Mouse (Mus musculus) neural tube, embryonic 11.5 days (tissue): ENCODE measurements around the gene Mical1. TPM values are rescaled to one million over a fixed set of nuclear protein-coding genes. Genes with fewer than 3 reads are reported as not detected.
A peak's percentile ranks its signal among the peaks of the same experiment; 100 is the strongest.

Source experiments
- ATAC-seq: fragments of 200-750 bp; cut with Nextera tagmentation; 2 replicates; pipeline ENCODE4 v1.8.0; 2017; ENCODE audit warnings: moderate number of reproducible peaks, mild to moderate bottlenecking, moderate TSS enrichment, moderate library complexity; ENCODE audit not compliant: insufficient read depth, low FRiP score, low TSS enrichment
- DNase-seq: peaks from one replicate; pipeline ENCODE4 v3.0.0-alpha.2; 2015; ENCODE audit warnings: low spot score
- H3K27ac ChIP-seq: fragments of 300-500 bp; sonication (generic); 2 replicates; pipeline ENCODE4 v1.5.1; 2014; ENCODE audit warnings: low read depth, mild to moderate bottlenecking, low read length
- H3K27me3 ChIP-seq: fragments of 300-500 bp; sonication (generic); 2 replicates; pipeline ENCODE4 v1.6.1; 2014; ENCODE audit warnings: mild to moderate bottlenecking, low read length, mixed read lengths; ENCODE audit not compliant: control insufficient read depth, insufficient read depth
- H3K36me3 ChIP-seq: fragments of 300-500 bp; sonication (generic); 2 replicates; pipeline ENCODE4 v1.6.1; 2014; ENCODE audit warnings: mild to moderate bottlenecking, low read length, moderate library complexity, mixed read lengths; ENCODE audit not compliant: control insufficient read depth, insufficient read depth
- H3K4me1 ChIP-seq: fragments of 300-500 bp; sonication (generic); 2 replicates; pipeline ENCODE4 v1.6.1; 2014; ENCODE audit warnings: low read length, mixed read lengths; ENCODE audit not compliant: control insufficient read depth, insufficient read depth
- H3K4me2 ChIP-seq: fragments of 300-500 bp; sonication (generic); 2 replicates; pipeline ENCODE4 v1.6.1; 2014; ENCODE audit warnings: low read depth, mild to moderate bottlenecking, moderate library complexity
- H3K4me3 ChIP-seq: fragments of 300-500 bp; sonication (generic); 2 replicates; pipeline ENCODE4 v1.5.1; 2014; ENCODE audit warnings: low read depth, low read length
- H3K9ac ChIP-seq: fragments of 300-500 bp; sonication (generic); 2 replicates; pipeline ENCODE4 v1.6.1; 2014; ENCODE audit warnings: mild to moderate bottlenecking, low read length
- H3K9me3 ChIP-seq: fragments of 300-500 bp; sonication (generic); 2 replicates; pipeline ENCODE4 v1.6.1; 2016; ENCODE audit warnings: low read length; ENCODE audit not compliant: control insufficient read depth
- WGBS: fragments of 180-500 bp; shearing (Covaris S2); extraction: QIAGEN DNeasy Blood & Tissue Kit; methylation state at CpG from one replicate; pipeline ENCODE4 v1.1.7; 2014; 5-methylcytosine and 5-hydroxymethylcytosine counted together
- polyA plus RNA-seq: library from polyadenylated mRNA; unstranded; fragments of >200 nt; fragmentation: Nextera tagmentation; extraction: Ambion mirVana; gene quantifications from 2 replicates; pipeline ENCODE4 v1.2.1, GENCODE M21; 2014

The Mical1 gene
- polyA plus RNA-seq: 31.1 and 34.9 TPM in 2 replicates

- H3K4me3 ChIP-seq: peak within 1 kb of the TSS; percentile 64
- H3K4me2 ChIP-seq: peak within 1 kb of the TSS; percentile 90
- H3K27ac ChIP-seq: peak within 1 kb of the TSS; percentile 80
- H3K9me3 ChIP-seq: no peaks in the 10 kb centered on the region
- WGBS: under 1% methylated on average over 35 of the region's 35 CpGs
- peaks cover 12% of the 10 kb centered on the region for H3K4me1 ChIP-seq
- H3K9ac ChIP-seq: peak within 1 kb of the TSS; percentile 78
- H3K36me3 ChIP-seq: peaks cover 2% of the 10 kb centered on the region; the same call in 1 of the 2 replicates
- DNase-seq: peak; percentile 75
- H3K27me3 ChIP-seq: no peaks in the 10 kb centered on the region
- ATAC-seq: peak; percentile 57
Observed at GRCm38 (mm10) chr10:41476171-41477017, at the start of gene Mical1. Gene Mical1, plus strand, starts transcription at chr10:41476314.

GRCm38 (mm10) chr10:41426368-41426767, 49.7 kb upstream of the Mical1 start:
- DNase-seq (no peak), ATAC-seq (no peak)
- Histone ChIP-seq H3K4me3 (no peak overlapping the region), H3K27me3 (no peaks in the 10 kb centered on the region), H3K9me3 (no peaks in the 10 kb centered on the region), H3K36me3 (no peaks in the 10 kb centered on the region), H3K27ac (no peak overlapping the region), H3K4me2 (no peak overlapping the region), H3K4me1 (no peaks in the 10 kb centered on the region), H3K9ac (no peak overlapping the region)
- 43% methylated on average over 6 of the region's 6 CpGs for WGBS

GRCm38 (mm10) chr10:41434624-41435023, 41.5 kb upstream of the Mical1 start:
- 30% methylated on average over 4 of the region's 4 CpGs for WGBS
- Histone ChIP-seq H3K27ac (no peak overlapping the region), H3K27me3 (peaks cover 3% of the 10 kb centered on the region; the same call in 1 of the 2 replicates), H3K36me3 (no peaks in the 10 kb centered on the region), H3K4me3 (no peak overlapping the region), H3K4me1 (no peaks in the 10 kb centered on the region), H3K9ac (no peak overlapping the region), H3K9me3 (no peaks in the 10 kb centered on the region), H3K4me2 (no peak overlapping the region)
- no peak for ATAC-seq
- DNase-seq: peak; percentile 35

- no peak overlapping the region for H3K4me3 ChIP-seq
- no peaks in the 10 kb centered on the region for H3K9me3 ChIP-seq
- H3K27me3 ChIP-seq: peaks cover 3% of the 10 kb centered on the region; the same call in 1 of the 2 replicates
- 39% methylated on average over 3 of the region's 3 CpGs for WGBS
- ATAC-seq (no peak), DNase-seq (no peak)
- no peaks in the 10 kb centered on the region for H3K36me3 ChIP-seq
- no peak overlapping the region for H3K4me2 ChIP-seq
- H3K9ac ChIP-seq: no peak overlapping the region
- no peaks in the 10 kb centered on the region for H3K4me1 ChIP-seq
- H3K27ac ChIP-seq: no peak overlapping the region
Observed at GRCm38 (mm10) chr10:41435141-41435540, 41.0 kb upstream of the Mical1 start.

GRCm38 (mm10) chr10:41448216-41448615, 27.9 kb upstream of the Mical1 start:
- WGBS: 88% methylated on average over 1 of the region's 1 CpGs
- Histone ChIP-seq H3K9me3 (no peaks in the 10 kb centered on the region), H3K27ac (no peak overlapping the region), H3K27me3 (no peaks in the 10 kb centered on the region), H3K4me3 (no peak overlapping the region), H3K4me1 (no peaks in the 10 kb centered on the region), H3K4me2 (no peak overlapping the region), H3K9ac (no peak overlapping the region), H3K36me3 (peaks cover 2% of the 10 kb centered on the region; the same call in 1 of the 2 replicates)
- ATAC-seq: no peak
- DNase-seq: no peak

- WGBS: 9% methylated on average over 14 of the region's 14 CpGs
- Histone ChIP-seq H3K9ac (peak overlapping the region; percentile 85), H3K27me3 (no peaks in the 10 kb centered on the region), H3K4me3 (peak overlapping the region; percentile 84), H3K36me3 (peaks cover 2% of the 10 kb centered on the region; the same call in 1 of the 2 replicates), H3K4me2 (peak overlapping the region; percentile 79), H3K4me1 (no peaks in the 10 kb centered on the region), H3K9me3 (no peaks in the 10 kb centered on the region), H3K27ac (peak overlapping the region; percentile 68; the same call in 1 of the 2 replicates)
- peak; percentile 21 for DNase-seq
- peak; percentile 63 for ATAC-seq
Observed at GRCm38 (mm10) chr10:41449684-41450083, 26.4 kb upstream of the Mical1 start.

GRCm38 (mm10) chr10:41450137-41450670, 25.9 kb upstream of the Mical1 start, which contains the start of gene Zbtb24:
Gene Zbtb24, plus strand, starts transcription at chr10:41450383.
- Histone ChIP-seq H3K4me1 (no peaks in the 10 kb centered on the region), H3K36me3 (peaks cover 3% of the 10 kb centered on the region; the same call in 1 of the 2 replicates), H3K27ac (peak within 1 kb of the TSS; percentile 68; the same call in 1 of the 2 replicates), H3K4me3 (peak within 1 kb of the TSS; percentile 84), H3K27me3 (no peaks in the 10 kb centered on the region), H3K9me3 (no peaks in the 10 kb centered on the region), H3K9ac (peak within 1 kb of the TSS; percentile 85), H3K4me2 (peak within 1 kb of the TSS; percentile 79)
- peak; percentile 98 for ATAC-seq
- under 1% methylated on average over 47 of the region's 49 CpGs for WGBS
- DNase-seq: peak; percentile 99

GRCm38 (mm10) chr10:41450780-41451522, 25.2 kb upstream of the Mical1 start:
- H3K4me2 ChIP-seq: peak overlapping the region; percentile 79
- H3K27ac ChIP-seq: no peak overlapping the region
- ATAC-seq: 0 out of 2 replicates have a peak, but pooled peaks have one; percentile 8
- H3K9ac ChIP-seq: peak overlapping the region; percentile 85
- H3K9me3 ChIP-seq: no peaks in the 10 kb centered on the region
- H3K4me3 ChIP-seq: peak overlapping the region; percentile 84
- H3K36me3 ChIP-seq: peaks cover 5% of the 10 kb centered on the region
- 58% methylated on average over 18 of the region's 18 CpGs for WGBS
- no peaks in the 10 kb centered on the region for H3K27me3 ChIP-seq
- no peak for DNase-seq
- H3K4me1 ChIP-seq: no peaks in the 10 kb centered on the region
